Mouse (Mus musculus) forebrain, embryonic 10.5 days (tissue): ENCODE results near the gene Apopt1. TPM values are rescaled to one million over a fixed set of nuclear protein-coding genes. Genes with fewer than 3 reads are reported as not detected.

Experiments
- DNase-seq: peaks from one replicate; pipeline ENCODE4 v3.0.0-alpha.2; 2017; ENCODE audit warnings: low spot score; ENCODE audit errors: extremely low spot score
- H3K27ac ChIP-seq: fragments of 300-500 bp; sonication (generic); 2 replicates; pipeline ENCODE4 v1.5.1; 2016; ENCODE audit warnings: mild to moderate bottlenecking
- H3K27me3 ChIP-seq: fragments of 300-500 bp; sonication (generic); 2 replicates; pipeline ENCODE4 v1.6.1; 2016; ENCODE audit warnings: mild to moderate bottlenecking; ENCODE audit not compliant: poor library complexity, severe bottlenecking
- H3K36me3 ChIP-seq: fragments of 300-500 bp; sonication (generic); replicated peaks from 2 replicates; pipeline ENCODE4 v1.6.1; 2016; ENCODE audit warnings: mild to moderate bottlenecking, moderate library complexity
- H3K4me1 ChIP-seq: fragments of 300-500 bp; sonication (generic); 2 replicates; pipeline ENCODE4 v1.6.1; 2016
- H3K4me3 ChIP-seq: fragments of 300-500 bp; sonication (generic); 2 replicates; pipeline ENCODE4 v1.5.1; 2016; ENCODE audit warnings: mild to moderate bottlenecking, moderate library complexity
- H3K9me3 ChIP-seq: fragments of 300-500 bp; sonication (generic); 2 replicates; pipeline ENCODE4 v1.6.1; 2016; ENCODE audit warnings: mild to moderate bottlenecking, moderate library complexity
- WGBS: fragments of 180-500 bp; shearing (Covaris S2); methylation state at CpG from one replicate; pipeline ENCODE4 v1.1.7; 2016; 5-methylcytosine and 5-hydroxymethylcytosine counted together
- polyA plus RNA-seq: library from polyadenylated mRNA; unstranded; fragments of >200 nt; fragmentation: Nextera tagmentation; extraction: Ambion mirVana; gene quantifications from 2 replicates; pipeline ENCODE4 v1.2.1, GENCODE M21; 2016

The Apopt1 gene
- polyA plus RNA-seq, 1 experiment from 2014 or later: 57.9 TPM

DNA sequence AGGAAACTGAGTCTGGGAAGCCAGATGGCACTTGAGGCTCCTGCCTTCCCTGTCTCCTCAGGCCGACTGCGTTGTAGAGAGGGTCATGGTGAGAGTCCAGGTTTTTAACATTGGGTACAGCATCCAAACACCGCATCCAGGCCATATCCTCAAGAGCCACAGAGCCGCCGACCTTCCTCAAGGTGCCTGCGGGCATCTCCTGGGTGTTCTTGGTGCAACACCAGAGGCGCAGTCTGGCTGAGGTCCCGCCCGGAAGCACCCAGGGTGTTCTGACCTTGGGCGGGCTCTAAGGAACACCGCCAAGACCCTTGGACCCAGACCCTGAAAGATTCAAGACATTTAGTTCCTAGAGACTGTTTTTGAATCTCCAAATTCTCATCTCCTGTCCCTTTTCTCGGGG, 40.5 kb upstream of the Apopt1 start:
- Histone ChIP-seq H3K4me1 (peaks cover 73% of the 10 kb centered on the region), H3K4me3 (peak overlapping the region; percentile 78), H3K27me3 (peaks cover 75% of the 10 kb centered on the region), H3K9me3 (no peaks in the 10 kb centered on the region), H3K27ac (peak overlapping the region; percentile 93), H3K36me3 (peaks cover 33% of the 10 kb centered on the region)
- no peak for DNase-seq
- 11% methylated on average over 12 of the region's 12 CpGs for WGBS

DNA sequence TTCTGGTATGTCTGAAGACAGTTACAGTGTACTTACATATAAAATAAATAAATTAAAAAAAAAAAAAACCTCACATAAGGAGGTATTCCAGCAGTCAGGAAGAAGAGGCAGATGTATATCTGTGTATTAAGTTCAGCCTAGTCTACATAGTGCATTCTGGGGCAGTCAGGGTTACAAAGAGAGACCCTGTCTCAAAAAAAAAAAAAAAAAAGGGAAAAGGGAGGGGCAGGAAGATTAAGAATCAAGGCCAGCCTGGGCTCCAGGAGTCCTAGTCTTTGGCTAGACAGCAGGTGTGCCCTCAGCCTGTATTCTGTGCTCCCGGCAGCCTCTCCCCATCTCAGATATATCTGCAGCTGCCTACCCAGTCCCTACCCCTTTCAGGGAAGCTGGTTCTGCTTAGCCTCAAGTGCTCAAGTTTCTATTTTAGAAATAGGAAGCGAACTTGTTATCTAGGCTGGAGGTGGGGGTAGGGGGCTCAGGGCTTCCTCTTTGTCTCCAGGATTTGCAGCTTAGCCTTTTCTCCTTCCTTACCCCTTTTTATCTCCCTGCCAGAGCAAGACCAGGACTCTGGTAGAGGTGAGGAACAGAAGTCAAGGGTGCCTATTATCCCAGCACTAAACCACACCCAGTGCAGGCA, 38.1 kb upstream of the Apopt1 start:
- peaks cover 68% of the 10 kb centered on the region for H3K4me1 ChIP-seq
- no peak overlapping the region for H3K4me3 ChIP-seq
- H3K27me3 ChIP-seq: peaks cover 67% of the 10 kb centered on the region
- 70% methylated on average over 2 of the region's 2 CpGs for WGBS
- H3K27ac ChIP-seq: no peak overlapping the region
- H3K36me3 ChIP-seq: peaks cover 25% of the 10 kb centered on the region
- no peaks in the 10 kb centered on the region for H3K9me3 ChIP-seq
- DNase-seq: no peak

DNA sequence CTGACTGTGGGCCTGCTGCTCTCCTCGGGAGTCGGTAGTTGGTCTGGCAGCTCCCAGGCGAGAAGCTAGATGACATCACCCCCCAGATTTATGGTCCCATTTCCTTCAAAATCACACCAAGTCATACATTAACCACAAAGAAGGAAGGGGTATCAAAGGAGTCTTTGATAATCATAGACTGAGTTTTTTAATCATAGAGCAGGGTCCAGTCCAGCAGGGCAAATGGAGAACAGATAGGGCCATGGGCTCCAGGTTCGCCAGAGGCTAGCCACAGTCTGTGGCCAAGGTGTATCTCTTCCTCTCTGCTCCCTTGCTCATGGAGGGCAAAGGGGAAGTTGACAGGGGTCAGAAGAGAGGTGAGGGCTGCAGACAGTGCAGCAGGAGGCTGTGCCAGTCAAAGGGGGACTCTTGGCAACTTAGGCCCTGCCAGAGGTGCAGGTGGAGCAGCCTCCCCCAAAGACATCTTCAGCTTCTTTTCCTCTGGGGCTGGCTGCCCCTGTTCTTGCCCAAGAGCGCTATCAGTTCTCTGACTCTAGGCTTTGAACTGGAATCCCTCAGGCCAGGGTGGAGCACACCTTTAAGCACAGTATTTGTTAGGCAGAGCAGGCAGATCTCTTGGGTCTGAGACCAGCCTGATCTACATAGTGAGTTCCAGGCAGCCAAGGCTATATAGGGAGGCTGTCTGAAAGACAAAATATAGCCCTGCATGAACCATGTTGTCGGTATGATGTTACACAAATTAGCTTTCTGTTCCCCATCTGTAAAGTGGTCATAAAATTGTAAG, 37.1 kb upstream of the Apopt1 start:
- Histone ChIP-seq H3K36me3 (peaks cover 25% of the 10 kb centered on the region), H3K27me3 (peaks cover 57% of the 10 kb centered on the region), H3K4me1 (peaks cover 64% of the 10 kb centered on the region), H3K27ac (no peak overlapping the region; the same call in 1 of the 2 replicates), H3K9me3 (no peaks in the 10 kb centered on the region), H3K4me3 (no peak overlapping the region)
- WGBS: 89% methylated on average over 6 of the region's 6 CpGs
- DNase-seq: no peak

DNA sequence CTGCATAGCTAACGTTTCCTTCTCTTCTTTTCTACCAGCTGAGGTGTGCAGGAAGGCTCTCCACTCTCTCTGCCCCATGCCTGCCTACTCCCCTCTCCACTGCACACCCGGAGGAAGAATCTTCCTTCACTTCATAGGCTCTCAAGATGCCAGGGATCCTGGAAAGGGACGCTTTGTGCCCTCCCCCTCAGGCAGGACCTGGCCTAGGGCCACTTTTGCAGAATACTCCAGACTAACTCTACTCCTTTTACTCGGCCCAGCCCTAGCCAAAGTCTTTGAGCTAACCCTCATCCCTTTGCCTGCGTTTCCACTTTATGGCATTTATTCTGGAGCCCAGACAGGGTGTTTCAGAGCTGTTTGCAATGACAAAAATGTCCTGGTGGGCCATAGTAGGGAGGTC, 35.6 kb upstream of the Apopt1 start:
- Histone ChIP-seq H3K36me3 (peaks cover 34% of the 10 kb centered on the region), H3K4me3 (peak overlapping the region; percentile 98), H3K4me1 (peaks cover 52% of the 10 kb centered on the region), H3K9me3 (no peaks in the 10 kb centered on the region), H3K27ac (peak overlapping the region; percentile 95), H3K27me3 (peaks cover 43% of the 10 kb centered on the region)
- no peak for DNase-seq
- 19% methylated on average over 5 of the region's 5 CpGs for WGBS

- WGBS: under 1% methylated on average over 51 of the region's 51 CpGs
- Histone ChIP-seq H3K4me1 (peaks cover 52% of the 10 kb centered on the region), H3K27ac (peak within 1 kb of the TSS; percentile 95), H3K27me3 (peaks cover 37% of the 10 kb centered on the region), H3K36me3 (peaks cover 40% of the 10 kb centered on the region), H3K9me3 (no peaks in the 10 kb centered on the region), H3K4me3 (peak within 1 kb of the TSS; percentile 98)
- DNase-seq: peak; percentile 93
Measured at GRCm38 (mm10) chr12:111677882-111678669, 35.0 kb upstream of the Apopt1 start, which contains the start of gene Trmt61a. Gene Trmt61a, plus strand, starts transcription at chr12:111678105.

GRCm38 (mm10) chr12:111678670-111678933, 34.5 kb upstream of the Apopt1 start:
- no peak for DNase-seq
- WGBS: 8% methylated on average over 13 of the region's 13 CpGs
- peak overlapping the region; percentile 98 for H3K4me3 ChIP-seq
- peaks cover 50% of the 10 kb centered on the region for H3K4me1 ChIP-seq
- peaks cover 46% of the 10 kb centered on the region for H3K36me3 ChIP-seq
- H3K27me3 ChIP-seq: peaks cover 32% of the 10 kb centered on the region
- H3K9me3 ChIP-seq: no peaks in the 10 kb centered on the region
- peak overlapping the region; percentile 95 for H3K27ac ChIP-seq

- no peak for DNase-seq
- peak overlapping the region; percentile 98 for H3K4me3 ChIP-seq
- no peaks in the 10 kb centered on the region for H3K9me3 ChIP-seq
- peak overlapping the region; percentile 95 for H3K27ac ChIP-seq
- 59% methylated on average over 7 of the region's 7 CpGs for WGBS
- H3K27me3 ChIP-seq: peaks cover 28% of the 10 kb centered on the region
- H3K36me3 ChIP-seq: peaks cover 50% of the 10 kb centered on the region
- peaks cover 47% of the 10 kb centered on the region for H3K4me1 ChIP-seq
Measured at GRCm38 (mm10) chr12:111678997-111679396, 34.1 kb upstream of the Apopt1 start.

DNA sequence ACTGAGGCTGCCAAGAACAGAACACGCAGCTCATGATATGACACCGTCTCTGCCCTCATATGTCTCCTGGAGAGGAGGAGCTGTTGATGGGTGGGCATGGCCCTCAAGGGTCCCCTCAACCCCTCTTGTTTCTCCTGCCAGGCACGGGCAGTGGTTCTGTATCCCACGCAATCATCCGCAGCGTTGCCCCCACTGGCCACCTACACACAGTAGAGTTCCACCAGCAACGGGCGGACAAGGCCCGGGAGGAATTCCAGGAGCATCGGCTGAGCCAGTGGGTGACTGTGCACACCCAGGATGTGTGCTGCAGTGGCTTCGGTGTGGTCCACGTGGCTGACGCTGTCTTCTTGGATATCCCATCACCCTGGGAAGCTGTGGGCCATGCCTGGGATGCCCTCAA, 32.4 kb upstream of the Apopt1 start:
- Histone ChIP-seq H3K9me3 (no peaks in the 10 kb centered on the region), H3K4me3 (no peak overlapping the region), H3K27ac (no peak overlapping the region), H3K36me3 (peaks cover 55% of the 10 kb centered on the region), H3K27me3 (peaks cover 11% of the 10 kb centered on the region), H3K4me1 (peaks cover 43% of the 10 kb centered on the region)
- WGBS: 94% methylated on average over 13 of the region's 13 CpGs
- no peak for DNase-seq

- Histone ChIP-seq H3K9me3 (no peaks in the 10 kb centered on the region), H3K36me3 (peaks cover 55% of the 10 kb centered on the region), H3K27ac (no peak overlapping the region), H3K4me3 (no peak overlapping the region), H3K27me3 (peaks cover 5% of the 10 kb centered on the region; the same call in 1 of the 2 replicates), H3K4me1 (peaks cover 48% of the 10 kb centered on the region)
- DNase-seq: no peak
- WGBS: 88% methylated on average over 8 of the region's 8 CpGs
Measured at GRCm38 (mm10) chr12:111681305-111681704, 31.8 kb upstream of the Apopt1 start.

- H3K27ac ChIP-seq: 0 out of 2 replicates have a peak overlapping the region, but pooled peaks have one; percentile 20
- peaks cover 50% of the 10 kb centered on the region for H3K4me1 ChIP-seq
- DNase-seq: no peak
- no peaks in the 10 kb centered on the region for H3K9me3 ChIP-seq
- H3K36me3 ChIP-seq: peaks cover 55% of the 10 kb centered on the region
- H3K4me3 ChIP-seq: no peak overlapping the region
- no peaks in the 10 kb centered on the region for H3K27me3 ChIP-seq
- WGBS: 91% methylated on average over 5 of the region's 5 CpGs
Measured at GRCm38 (mm10) chr12:111682003-111682402, 31.1 kb upstream of the Apopt1 start.

- Histone ChIP-seq H3K4me3 (no peak overlapping the region), H3K36me3 (peaks cover 55% of the 10 kb centered on the region), H3K4me1 (peaks cover 50% of the 10 kb centered on the region), H3K9me3 (no peaks in the 10 kb centered on the region), H3K27ac (peak overlapping the region; percentile 40; the same call in 1 of the 2 replicates), H3K27me3 (no peaks in the 10 kb centered on the region)
- WGBS: 78% methylated on average over 5 of the region's 5 CpGs
- DNase-seq: no peak
Measured at GRCm38 (mm10) chr12:111682806-111683205, 30.3 kb upstream of the Apopt1 start.

- no peaks in the 10 kb centered on the region for H3K9me3 ChIP-seq
Measured at GRCm38 (mm10) chr12:111686390-111686789, 26.7 kb upstream of the Apopt1 start.

More at GRCm38 (mm10) chr12:111686390-111686789, 26.7 kb upstream of the Apopt1 start:
- Histone ChIP-seq H3K36me3 (peaks cover 32% of the 10 kb centered on the region), H3K27ac (peak overlapping the region; percentile 98), H3K4me1 (peaks cover 62% of the 10 kb centered on the region), H3K27me3 (no peaks in the 10 kb centered on the region), H3K4me3 (no peak overlapping the region)
- WGBS: 86% methylated on average over 4 of the region's 4 CpGs
- no peak for DNase-seq
